Mouse (Mus musculus) left cerebral cortex, postnatal 4 days (tissue): ENCODE measurements around the gene Cd320. TPM values are rescaled to one million over a fixed set of nuclear protein-coding genes. Genes with fewer than 3 reads are reported as not detected.
"Not testable (repeated sequence)": the region's sequence is repeated elsewhere in the genome, so short reads cannot be mapped to it uniquely, and the experiment has no call there.

ENCODE experiments used
- DNase-seq: peaks from one replicate; pipeline ENCODE4 v3.0.0-alpha.2; 2022
- intact Hi-C: fragments of 180-260 bp; cut with DNase I; formaldehyde crosslinking; loops from one replicate; pipeline ENCODE4 v1.15.1; 2025
- microRNA-seq: library from miRNA; unstranded; fragments of <30 nt; microRNA quantifications from one replicate; pipeline ENCODE4 v1.2.0, GENCODE M21; 2022
- total RNA-seq, 2 experiments: library from RNA; stranded (reverse); gene quantifications; 2 replicates each; pipeline ENCODE4 v1.2.3; 2021

The Cd320 gene
- total RNA-seq, 2 experiments from 2014 or later: 21.6 to 25.4 TPM

DNA sequence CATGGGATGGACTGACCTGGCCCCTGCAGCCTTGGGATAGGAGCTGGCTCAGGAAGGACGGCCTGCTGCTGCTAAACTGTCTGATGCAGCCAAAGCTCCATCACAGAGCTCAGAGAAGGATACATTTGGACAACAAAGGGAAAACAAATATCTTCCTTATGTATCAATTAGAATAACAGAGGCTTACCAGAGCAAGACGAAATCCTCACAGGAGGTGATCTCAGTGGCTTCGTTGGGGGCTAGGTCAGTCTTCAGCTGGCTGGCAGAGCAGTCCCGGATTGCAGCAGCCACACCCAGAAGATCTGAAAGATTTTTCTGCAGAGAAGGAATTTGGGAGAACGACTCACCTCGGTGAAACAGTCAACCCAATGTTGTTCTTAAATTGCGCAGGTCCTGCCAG lies 49.5 kb downstream of the Cd320 start:
- intact Hi-C loops: no loop called here

DNA sequence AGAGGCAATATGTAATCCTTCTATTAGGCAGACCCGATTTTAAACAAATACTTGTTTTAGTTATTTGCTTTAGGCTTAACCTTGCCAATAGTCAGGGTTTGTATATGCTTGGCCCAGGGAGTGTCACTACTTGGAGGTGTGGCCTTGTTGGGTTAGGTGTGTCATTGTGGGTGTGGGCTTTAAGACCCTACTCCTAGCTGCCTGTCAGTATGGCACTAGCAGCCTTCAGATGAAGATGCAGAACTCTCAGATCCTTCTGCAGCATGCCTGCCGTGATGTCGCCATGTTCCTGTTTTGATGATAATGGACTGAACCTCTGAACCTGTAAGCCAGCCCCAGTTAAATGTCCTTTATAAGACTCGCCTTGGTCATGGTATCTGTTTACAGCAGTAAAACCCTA lies 50.1 kb downstream of the Cd320 start:
- intact Hi-C loops, DNase-seq: not testable (repeated sequence)

More for the DNA sequence above, 49.5 kb downstream of the Cd320 start:
- DNase-seq: no peak

DNA sequence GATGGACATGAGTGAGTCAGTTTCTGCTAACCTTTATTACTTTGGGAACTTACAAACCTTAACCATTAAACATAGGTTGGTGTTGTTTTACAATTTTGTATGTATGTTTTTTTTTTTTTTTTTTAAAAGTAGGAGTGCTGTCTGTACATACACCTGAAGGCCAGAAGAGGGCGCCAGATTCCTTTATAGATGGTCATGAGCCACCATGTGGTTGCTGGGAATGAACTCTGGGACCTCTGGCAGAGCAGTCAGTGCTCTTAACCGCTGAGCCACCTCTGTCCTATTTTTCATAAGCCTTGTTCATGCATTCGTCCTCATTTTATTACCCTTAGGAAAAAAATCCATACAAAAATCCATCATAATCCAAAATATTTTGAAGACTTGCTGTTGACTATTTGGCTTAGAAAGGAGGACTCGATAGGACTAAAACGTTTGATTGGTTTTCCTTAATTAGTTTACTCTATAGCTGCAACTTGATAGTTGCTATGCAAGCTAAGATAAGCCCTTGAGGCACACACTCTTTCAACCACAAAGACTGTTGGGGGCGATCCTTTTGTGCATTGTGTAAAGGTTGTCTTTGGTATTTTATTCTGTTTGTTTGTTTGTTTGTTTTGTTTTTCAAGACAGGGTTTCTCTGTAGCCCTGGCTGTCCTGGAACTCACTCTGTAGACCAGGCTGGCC lies 54.4 kb downstream of the Cd320 start:
- intact Hi-C loops: no loop called here
- no peak for DNase-seq

DNA sequence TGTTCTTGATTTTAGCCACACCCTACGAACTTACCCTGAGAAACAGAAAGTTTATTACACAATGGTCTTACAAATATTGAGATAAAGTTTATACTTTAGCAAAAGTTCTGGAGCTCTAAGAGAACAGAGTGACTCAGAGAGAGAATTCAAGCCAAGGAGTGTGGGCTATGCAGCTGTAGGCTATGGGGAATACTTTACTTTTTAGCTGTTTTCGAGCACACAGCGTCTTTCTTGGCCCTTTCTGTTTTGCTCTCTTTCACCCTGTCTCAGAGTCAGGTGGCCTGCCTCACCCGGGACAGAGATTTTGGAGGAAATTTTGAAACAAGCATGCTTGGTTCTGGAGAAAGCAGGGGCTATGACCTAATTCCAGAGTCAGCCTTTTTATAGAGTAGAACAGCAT lies 55.3 kb downstream of the Cd320 start:
- DNase-seq, intact Hi-C loops: not testable (repeated sequence)

Small RNAs within 50 kb of the gene (microRNA-seq; reads per million reads assigned to microRNA genes)
- gene Gm27740: not detected

Other genes with a start within 250 kb of the Cd320 start
- gene Zfp414, start 214.0 kb upstream of the Cd320 start, total RNA-seq: 10 to 100 TPM; 58.8 to 60.6 TPM
- under 1 TPM in 1 of 2 experiments, not detected in 1; 0.24 TPM for gene Pram1, start 205.0 kb upstream of the Cd320 start, total RNA-seq
- 100 to 1,000 TPM; 178 to 195 TPM for gene Hnrnpm, start 156.2 kb upstream of the Cd320 start, total RNA-seq
- 10 to 100 TPM; 66.9 to 73.5 TPM for gene March2, start 124.4 kb upstream of the Cd320 start, total RNA-seq
- 100 to 1,000 TPM; 361 to 382 TPM for gene Rab11b, start 82.6 kb upstream of the Cd320 start, total RNA-seq
- gene Angptl4, start 61.3 kb upstream of the Cd320 start, total RNA-seq: 10 to 100 TPM in 1 of 2 experiments, 1 to 10 TPM in 1; 9.7 to 10.8 TPM
- 10 to 100 TPM; 38.6 to 44.1 TPM for gene Kank3, start 32.6 kb upstream of the Cd320 start, total RNA-seq
- 1,000 to 10,000 TPM; 1,155 to 1,182 TPM for gene Rps28, start 18.5 kb upstream of the Cd320 start, total RNA-seq
- 100 to 1,000 TPM; 214 to 232 TPM for gene Ndufa7, start 18.5 kb upstream of the Cd320 start, total RNA-seq
- gene Gm7029, start 30.7 kb downstream of the Cd320 start, total RNA-seq: not detected
- gene Kifc1, start 47.6 kb downstream of the Cd320 start, total RNA-seq: 1 to 10 TPM; 7.7 to 9.4 TPM
- not detected for gene Platr17, start 62.0 kb downstream of the Cd320 start, total RNA-seq
- gene Daxx, start 66.3 kb downstream of the Cd320 start, total RNA-seq: 10 to 100 TPM; 37.6 to 39.2 TPM
- gene Tapbp, start 72.8 kb downstream of the Cd320 start, total RNA-seq: 10 to 100 TPM; 45.5 to 56.6 TPM
- 10 to 100 TPM; 33.2 to 36.8 TPM for gene Zbtb22, start 72.8 kb downstream of the Cd320 start, total RNA-seq
- 10 to 100 TPM; 74.1 to 75.5 TPM for gene Rgl2, start 86.5 kb downstream of the Cd320 start, total RNA-seq
- gene Pfdn6, start 97.3 kb downstream of the Cd320 start, total RNA-seq: 10 to 100 TPM; 90.5 to 96.1 TPM
- 10 to 100 TPM; 30.1 to 36.6 TPM for gene Wdr46, start 97.6 kb downstream of the Cd320 start, total RNA-seq
- 1 to 10 TPM; 6.6 to 6.8 TPM for gene B3galt4, start 108.4 kb downstream of the Cd320 start, total RNA-seq
- 10 to 100 TPM; 72.2 to 72.6 TPM for gene Vps52, start 112.7 kb downstream of the Cd320 start, total RNA-seq
- 100 to 1,000 TPM; 557 to 591 TPM for gene Rps18, start 112.9 kb downstream of the Cd320 start, total RNA-seq
- gene H2-K1, start 157.3 kb downstream of the Cd320 start, total RNA-seq: 10 to 100 TPM in 1 of 2 experiments, 1 to 10 TPM in 1; 8.2 to 13.8 TPM
- gene Ring1, start 181.6 kb downstream of the Cd320 start, total RNA-seq: 10 to 100 TPM; 23.6 to 28.2 TPM
- gene H2-Ke6, start 185.0 kb downstream of the Cd320 start, total RNA-seq: 10 to 100 TPM; 41.6 to 45.2 TPM
- 10 to 100 TPM; 96.3 to 98.7 TPM for gene Slc39a7, start 188.6 kb downstream of the Cd320 start, total RNA-seq
- 10 to 100 TPM; 80.7 to 84.9 TPM for gene Rxrb, start 188.7 kb downstream of the Cd320 start, total RNA-seq
- 1 to 10 TPM; 6.8 to 9.8 TPM for gene Col11a2, start 196.3 kb downstream of the Cd320 start, total RNA-seq
- gene H2-Oa, start 249.2 kb downstream of the Cd320 start, total RNA-seq: not detected